Mouse (Mus musculus): Measurements from ENCODE around the gene Dgke.
A peak's percentile ranks its signal among the peaks of the same experiment; 100 is the strongest.
"Not testable (repeated sequence)": the region's sequence is repeated elsewhere in the genome, so short reads cannot be mapped to it uniquely, and the experiment has no call there.

The Dgke gene

GRCm38 (mm10) chr11:89003078-89003477 is 63.6 kb downstream of the Dgke start:
- DNase-seq (ENCODE audit: low read depth, low spot score), result no peak

GRCm38 (mm10) chr11:89002621-89003020 is 64.0 kb downstream of the Dgke start:
- DNase-seq (ENCODE audit: low read depth, low spot score), result no peak

DNA sequence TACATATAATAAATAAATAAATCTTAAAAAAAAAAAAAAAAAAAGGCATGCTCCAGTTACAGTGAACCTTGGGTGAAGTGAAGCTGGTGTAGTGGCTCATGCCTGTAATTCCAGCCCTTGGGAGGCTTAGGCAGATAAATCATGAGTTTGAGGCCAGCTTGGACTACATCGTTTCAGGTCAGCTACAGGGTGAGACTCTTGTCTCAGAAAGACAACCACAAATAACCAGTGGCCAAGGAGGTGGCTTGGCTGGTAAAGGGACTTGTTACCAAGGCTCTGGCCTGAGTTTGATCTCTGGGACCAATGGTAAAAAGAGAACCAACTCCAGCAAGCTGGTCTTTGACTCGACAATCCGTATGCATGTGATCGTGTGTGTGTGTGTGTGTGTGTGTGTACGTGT is 64.6 kb downstream of the Dgke start:
- no peak for DNase-seq (ENCODE audit: low read depth, low spot score)

- DNase-seq (ENCODE audit: low read depth, low spot score), result no peak
These were observed 65.1 kb downstream of the Dgke start for GRCm38 (mm10) chr11:89001569-89001968.

DNA sequence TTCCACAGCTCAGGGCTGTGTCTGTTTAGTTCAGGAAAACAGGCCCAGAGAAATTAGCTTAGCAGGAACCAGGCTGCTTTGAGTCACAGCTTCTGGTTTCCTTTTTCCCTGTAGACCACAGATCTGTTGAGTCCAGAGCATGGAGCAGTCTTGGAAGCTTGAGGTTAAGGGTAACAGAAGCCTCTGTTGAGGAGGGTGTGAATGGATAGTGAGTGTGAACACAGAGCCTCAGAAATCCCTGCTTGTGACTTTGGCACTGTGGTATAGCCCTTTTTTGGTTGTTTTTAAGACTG is 66.2 kb downstream of the Dgke start:
- DNase-seq (ENCODE audit: low read depth, low spot score), result no peak

GRCm38 (mm10) chr11:88999723-89000526 is 66.7 kb downstream of the Dgke start:
- DNase-seq (ENCODE audit: low read depth, low spot score), result no peak

- peak; percentile 26 for DNase-seq (ENCODE audit: low read depth, low spot score)
These were observed 67.5 kb downstream of the Dgke start, which contains the start of gene Trim25 for GRCm38 (mm10) chr11:88998974-88999722. TSS of gene Trim25 (plus strand) at chr11:88999376.

DNA sequence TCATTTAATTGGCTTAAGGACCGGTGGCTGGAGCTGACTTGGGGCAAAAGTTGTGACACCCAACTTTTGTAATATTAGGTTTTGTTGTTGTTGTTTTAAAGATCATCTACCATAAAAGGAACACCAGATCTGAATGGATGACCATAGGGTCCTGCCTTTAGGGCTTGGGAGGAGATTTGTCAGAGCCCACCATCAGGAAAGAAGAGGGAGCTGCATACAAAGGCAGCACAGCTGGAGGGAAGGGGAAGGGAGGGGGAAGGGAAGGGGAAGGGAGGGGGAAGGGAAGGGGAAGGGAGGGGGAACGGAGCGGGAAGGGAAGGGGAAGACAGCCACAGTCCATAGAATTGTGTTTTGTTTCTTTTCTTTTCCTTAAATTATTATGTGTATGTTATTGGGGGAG is 68.2 kb downstream of the Dgke start:
- DNase-seq (ENCODE audit: low read depth, low spot score), result no peak

GRCm38 (mm10) chr11:88997343-88997742 is 69.3 kb downstream of the Dgke start:
- DNase-seq (ENCODE audit: low read depth, low spot score), result not testable (repeated sequence)

GRCm38 (mm10) chr11:88996427-88996826 is 70.2 kb downstream of the Dgke start:
- DNase-seq (ENCODE audit: low read depth, low spot score), result no peak

DNA sequence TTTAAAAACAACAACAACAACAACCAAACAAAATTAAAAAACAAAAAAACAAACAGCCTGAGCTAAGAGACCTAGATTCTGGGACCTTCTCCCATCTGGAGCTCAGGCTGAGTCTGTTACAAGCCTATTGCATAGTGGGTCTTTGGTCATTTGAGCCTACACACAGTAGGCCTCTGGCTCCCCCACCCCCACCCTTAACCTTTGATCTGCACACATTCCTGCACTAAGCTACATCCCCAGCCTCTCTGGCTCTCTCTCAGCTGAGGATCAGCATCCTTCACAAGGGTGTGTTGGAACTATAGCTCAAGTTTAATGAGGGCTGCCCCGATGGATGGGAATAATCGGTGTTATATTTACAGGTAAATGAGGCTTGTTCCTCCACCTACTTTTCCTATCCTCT is 71.0 kb downstream of the Dgke start:
- DNase-seq (ENCODE audit: low read depth, low spot score), result no peak

- no peak for DNase-seq (ENCODE audit: low read depth, low spot score)
These were observed 72.2 kb downstream of the Dgke start for GRCm38 (mm10) chr11:88994492-88994891.

DNA sequence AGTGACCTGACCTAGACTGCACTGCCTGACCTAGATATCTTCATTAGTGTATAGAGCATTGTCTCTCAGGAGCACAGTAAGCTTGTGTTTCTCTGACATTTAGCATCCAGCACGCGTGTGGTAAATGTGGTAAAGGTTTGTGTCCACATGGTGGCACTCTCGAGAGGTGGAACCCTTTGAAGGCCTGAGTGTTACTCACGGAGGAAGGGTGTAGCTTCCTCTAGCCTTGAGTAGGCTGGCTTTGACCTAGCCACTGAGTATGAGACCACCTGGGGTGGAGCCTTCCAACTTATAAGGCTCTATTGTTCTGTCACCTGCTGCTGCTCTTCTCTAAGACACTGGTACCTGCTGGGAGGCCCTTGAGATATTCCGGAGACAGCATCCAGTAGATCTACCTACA is 73.0 kb downstream of the Dgke start:
- DNase-seq (ENCODE audit: low read depth, low spot score), result no peak

DNA sequence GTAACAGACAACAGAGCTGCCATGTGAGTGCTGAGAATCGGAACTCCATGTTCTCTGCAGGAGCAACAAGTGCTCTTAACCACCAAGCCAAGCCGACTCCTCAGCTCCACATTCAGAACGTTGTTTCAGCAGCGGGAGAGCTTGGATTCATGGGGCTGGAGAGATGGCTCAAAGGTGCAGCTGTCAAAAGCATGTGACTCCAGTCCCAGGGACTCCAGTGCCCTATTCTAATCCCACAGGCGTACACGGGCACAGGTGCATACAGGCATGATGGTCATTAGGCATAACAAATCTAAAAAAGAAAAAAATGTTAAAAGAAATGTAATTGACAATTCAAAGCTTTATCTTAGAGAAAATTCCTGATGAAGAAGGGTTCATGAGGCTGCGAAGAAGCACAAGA is 73.5 kb downstream of the Dgke start:
- DNase-seq (ENCODE audit: low read depth, low spot score), result no peak

DNA sequence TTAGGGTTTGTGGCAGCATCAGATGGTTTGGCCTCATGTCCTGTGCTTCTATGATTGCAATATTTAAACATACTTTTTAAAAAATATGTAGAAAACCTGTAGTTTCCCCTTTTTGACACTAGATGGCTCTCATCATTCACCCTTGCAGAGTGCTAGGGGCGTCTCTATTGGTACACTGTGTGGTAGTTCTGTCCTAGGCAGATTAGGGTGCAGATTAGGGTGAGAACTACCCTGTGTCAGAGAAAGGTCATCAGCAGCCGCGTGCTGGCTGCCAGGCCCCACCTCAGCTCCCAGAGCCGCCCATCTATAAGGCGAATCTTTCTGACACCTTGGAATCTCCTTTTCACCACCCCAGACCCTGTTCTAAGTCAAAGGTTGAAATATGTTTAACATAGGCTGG is 77.1 kb downstream of the Dgke start:
- no peak for DNase-seq (ENCODE audit: low read depth, low spot score)

GRCm38 (mm10) chr11:88988956-88989355 is 77.7 kb downstream of the Dgke start:
- DNase-seq (ENCODE audit: low read depth, low spot score), result no peak

GRCm38 (mm10) chr11:88986616-88987015 is 80.0 kb downstream of the Dgke start:
- DNase-seq (ENCODE audit: low read depth, low spot score), result no peak

Measured in telencephalon, adult 2 months (tissue).